Comparison of ENCODE assay signal across 8 mouse cellular contexts in the genomic region with DNA sequence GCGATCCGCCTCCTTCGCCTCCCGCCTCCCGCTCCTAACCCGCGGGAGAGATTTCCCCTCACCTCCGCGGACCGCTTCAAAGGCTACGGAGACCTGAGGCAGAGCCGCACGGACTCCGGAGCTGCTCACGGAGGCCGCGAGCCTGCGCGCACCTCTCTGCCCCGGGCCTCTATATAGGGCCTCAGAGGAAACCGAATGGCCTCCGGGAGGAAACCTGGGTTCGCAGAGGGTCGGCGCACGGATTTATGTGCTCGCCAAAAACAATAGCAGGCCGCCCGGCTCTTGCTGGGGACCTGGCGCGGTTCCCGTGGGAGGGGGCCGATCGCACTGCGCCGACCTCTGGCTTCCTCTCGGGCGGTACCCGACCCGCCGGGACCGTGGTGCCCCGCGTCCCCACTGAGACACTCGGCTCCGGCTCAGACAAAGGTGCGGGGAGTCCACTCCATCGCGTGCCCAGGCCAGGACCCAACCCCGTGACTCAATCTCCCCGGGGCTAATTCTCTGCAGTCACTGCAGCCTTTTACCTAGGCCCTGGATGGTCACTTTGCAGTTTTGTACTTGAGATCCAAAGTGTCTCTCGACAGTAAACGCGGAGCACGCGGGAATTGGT. TPM values are rescaled to one million over a fixed set of nuclear protein-coding genes. Genes with fewer than 3 reads are reported as not detected.
DNase-seq lines count a peak whose midpoint lies in the region; ATAC-seq and TF ChIP-seq lines count a peak whose summit lies in the region.

No protein-coding gene starts in this region.

- no peaks in the 10 kb centered on the region for H3K36me3 ChIP-seq in embryonic facial prominence, embryonic 11.5 days (replicated peaks; ENCODE audit: control insufficient read depth, insufficient read depth, low read depth, low read length)
- no peaks in the 10 kb centered on the region for H3K36me3 ChIP-seq in hindbrain, embryonic 14.5 days (replicated peaks; ENCODE audit: control insufficient read depth, insufficient read depth)
- no peaks in the 10 kb centered on the region for H3K36me3 ChIP-seq in lung, postnatal 0 days (ENCODE audit: insufficient read depth, low read length)

- peak; percentile 81 for DNase-seq in left cerebral cortex, postnatal 4 days
- DNase-seq in left cerebral cortex, adult 11 months (ENCODE audit: low spot score) = no peak
- DNase-seq in ZHBTc4 (ENCODE audit: low read depth, low spot score) = peak; percentile 77
- DNase-seq in embryonic facial prominence, embryonic 11.5 days (ENCODE audit: low spot score) = peak; percentile 63
- peak; percentile 64 for DNase-seq in hindbrain, embryonic 14.5 days (ENCODE audit: low spot score)
- no peak for DNase-seq in lung, postnatal 0 days (ENCODE audit: low spot score)
- DNase-seq in urinary bladder, postnatal 4 days (ENCODE audit: low spot score in 2 of 2) = peak; percentile 64 to 67
- no peak for DNase-seq in retina, embryonic 14.5 days (ENCODE audit: low spot score)

- peak overlapping the region; percentile 98 for H3K9ac ChIP-seq in embryonic facial prominence, embryonic 11.5 days (replicated peaks; ENCODE audit: low read length)
- H3K9ac ChIP-seq in hindbrain, embryonic 14.5 days = peak overlapping the region; percentile 93
- peak overlapping the region; percentile 85 for H3K9ac ChIP-seq in lung, postnatal 0 days (replicated peaks; ENCODE audit: low read depth)

- intact Hi-C loops in left cerebral cortex, postnatal 4 days (cut with DNase I) = loop anchor here (10.0 kb wide), 1 partner anchor 158 kb away; no protein-coding TSS in a partner anchor

- no peak for TF ChIP-seq EP300 in lung, postnatal 0 days (IDR thresholded peaks at IDR 0.05)

- peak overlapping the region; percentile 100 for H3K27ac ChIP-seq in embryonic facial prominence, embryonic 11.5 days (replicated peaks; ENCODE audit: low read depth, low read length)
- H3K27ac ChIP-seq in hindbrain, embryonic 14.5 days = peak overlapping the region; percentile 99
- H3K27ac ChIP-seq in lung, postnatal 0 days (ENCODE audit: low read length) = peak overlapping the region; percentile 96

- TF ChIP-seq CTCF in lung, postnatal 0 days (IDR thresholded peaks at IDR 0.05) = no peak

- peak overlapping the region; percentile 75 for H3K4me2 ChIP-seq in embryonic facial prominence, embryonic 11.5 days (ENCODE audit: low read depth, low read length)
- H3K4me2 ChIP-seq in hindbrain, embryonic 14.5 days (replicated peaks) = peak overlapping the region; percentile 84
- H3K4me2 ChIP-seq in lung, postnatal 0 days (replicated peaks; ENCODE audit: low read depth, low read length) = peak overlapping the region; percentile 85

- ATAC-seq in embryonic facial prominence, embryonic 11.5 days (replicated peaks; ENCODE audit: insufficient number of reproducible peaks, low FRiP score, low TSS enrichment, low read depth) = peak; percentile 47
- ATAC-seq in hindbrain, embryonic 14.5 days (ENCODE audit: low FRiP score) = peak; percentile 29; the same call in 1 of the 2 replicates
- peak; percentile 14 for ATAC-seq in lung, postnatal 0 days

- H3K4me3 ChIP-seq in embryonic facial prominence, embryonic 11.5 days (ENCODE audit: low read depth, low read length) = peak overlapping the region; percentile 93
- peak overlapping the region; percentile 99 for H3K4me3 ChIP-seq in hindbrain, embryonic 14.5 days (replicated peaks; ENCODE audit: low read length)
- H3K4me3 ChIP-seq in lung, postnatal 0 days (ENCODE audit: low read depth, low read length) = peak overlapping the region; percentile 80

- H3K9me3 ChIP-seq in embryonic facial prominence, embryonic 11.5 days (replicated peaks; ENCODE audit: control insufficient read depth, low read length) = no peaks in the 10 kb centered on the region
- no peaks in the 10 kb centered on the region for H3K9me3 ChIP-seq in hindbrain, embryonic 14.5 days (ENCODE audit: control insufficient read depth, low read length)
- no peaks in the 10 kb centered on the region for H3K9me3 ChIP-seq in lung, postnatal 0 days (ENCODE audit: low read length)

- under 1% methylated on average over 56 of the region's 56 CpGs for WGBS in embryonic facial prominence, embryonic 11.5 days
- WGBS in hindbrain, embryonic 14.5 days = under 1% methylated on average over 52 of the region's 56 CpGs
- under 1% methylated on average over 56 of the region's 56 CpGs for WGBS in lung, postnatal 0 days

- H3K4me1 ChIP-seq in embryonic facial prominence, embryonic 11.5 days (ENCODE audit: control insufficient read depth, insufficient read depth, low read length) = no peaks in the 10 kb centered on the region; the same call in 1 of the 2 replicates
- peaks cover 21% of the 10 kb centered on the region for H3K4me1 ChIP-seq in hindbrain, embryonic 14.5 days (replicated peaks; ENCODE audit: control insufficient read depth, insufficient read depth, low read length)
- no peaks in the 10 kb centered on the region for H3K4me1 ChIP-seq in lung, postnatal 0 days (ENCODE audit: insufficient read depth, low read depth, low read length)

- H3K27me3 ChIP-seq in embryonic facial prominence, embryonic 11.5 days (ENCODE audit: control insufficient read depth, insufficient read depth, low read length) = no peaks in the 10 kb centered on the region
- H3K27me3 ChIP-seq in hindbrain, embryonic 14.5 days (ENCODE audit: control insufficient read depth, insufficient read depth, low read length) = no peaks in the 10 kb centered on the region
- H3K27me3 ChIP-seq in lung, postnatal 0 days (replicated peaks; ENCODE audit: insufficient read depth, low read length) = no peaks in the 10 kb centered on the region

RNA-seq across cellular contexts. Expression of a gene that starts 0.6 kb away (rescaled TPM):
- total RNA-seq in left cerebral cortex, postnatal 4 days (2021) = 100 to 1,000 TPM; 286 to 290 TPM
- 43.6 and 46.3 TPM in 2 replicates for polyA plus RNA-seq in embryonic facial prominence, embryonic 11.5 days (2014; fragmentation: Nextera tagmentation; extraction: Ambion mirVana)
- polyA plus RNA-seq in hindbrain, embryonic 14.5 days (2014; fragmentation: Nextera tagmentation; extraction: Ambion mirVana) = 62.1 and 66.9 TPM in 2 replicates
- 27.9 and 29.9 TPM in 2 replicates for polyA plus RNA-seq in lung, postnatal 0 days (2015; fragmentation: Nextera tagmentation; extraction: Ambion mirVana)

Comparison
In these comparisons a context has a peak if more than half of its experiments do, and no peak if none do; other contexts are left out.
1. DNase-seq: peak in left cerebral cortex, postnatal 4 days (single experiment), ZHBTc4 (single experiment), embryonic facial prominence, embryonic 11.5 days (single experiment), hindbrain, embryonic 14.5 days (single experiment) and urinary bladder, postnatal 4 days (2 of 2); none in left cerebral cortex, adult 11 months (single experiment), lung, postnatal 0 days (single experiment) and retina, embryonic 14.5 days (single experiment).
2. Peak in every context shown above with its lines, with median percentiles within 50 percentile points of each other: ATAC-seq, H3K27ac ChIP-seq, H3K4me2 ChIP-seq, H3K4me3 ChIP-seq and H3K9ac ChIP-seq.